Mouse (Mus musculus): ENCODE data around the gene Dvl3. TPM values are rescaled to one million over a fixed set of nuclear protein-coding genes. Genes with fewer than 3 reads are reported as not detected.
"Not testable (repeated sequence)": the region's sequence is repeated elsewhere in the genome, so short reads cannot be mapped to it uniquely, and the experiment has no call there.

The Dvl3 gene
- total and polyA plus RNA-seq, 2 experiments = 2.5 to 15.0 TPM

DNA sequence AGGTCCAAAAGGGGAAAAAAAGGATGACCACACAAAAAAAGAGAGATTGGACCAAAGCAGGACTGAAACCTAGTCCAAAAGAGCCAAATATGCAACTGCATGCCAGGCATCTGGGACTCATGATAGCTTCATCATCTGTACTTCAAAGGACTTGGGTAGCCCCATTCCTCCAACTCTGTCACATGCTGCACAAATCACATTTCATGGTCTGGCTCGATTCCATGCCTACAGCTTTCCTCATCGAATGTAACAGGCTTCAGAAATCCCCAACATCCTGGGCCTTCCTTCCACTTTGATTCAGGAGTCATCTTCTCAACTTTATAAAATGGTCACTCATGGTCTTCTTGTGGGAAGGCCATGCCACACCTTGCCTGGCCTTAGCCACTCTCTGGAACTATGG, 35.0 kb upstream of the Dvl3 start:
- Histone ChIP-seq H3K4me3 (ENCODE audit: insufficient read depth, low read depth, low read length) (no peak overlapping the region), H3K79me2 (ENCODE audit: control insufficient read depth, insufficient read depth, low read length) (no peaks in the 10 kb centered on the region), H3K27me3 (ENCODE audit: control insufficient read depth, insufficient read depth, low read length) (no peaks in the 10 kb centered on the region), H3K9ac (ENCODE audit: low read depth, low read length) (no peak overlapping the region), H3K4me1 (ENCODE audit: control insufficient read depth, insufficient read depth, low read length) (no peaks in the 10 kb centered on the region; the same call in 1 of the 2 replicates), H3K36me3 (ENCODE audit: control insufficient read depth, insufficient read depth, low read length) (no peaks in the 10 kb centered on the region), H3K27ac (replicated peaks; ENCODE audit: insufficient read depth, low read depth, low read length) (no peak overlapping the region)
- WGBS = 70% methylated on average over 2 of the region's 2 CpGs
- no peak for DNase-seq (ENCODE audit: extremely low read depth, low read depth, low spot score)
- TF ChIP-seq POLR2A (IDR thresholded peaks at IDR 0.05; ENCODE audit: extremely low read depth, insufficient read depth, low read length) (no peak), CTCF (IDR thresholded peaks at IDR 0.05; ENCODE audit: low read depth, low read length) (no peak)

DNA sequence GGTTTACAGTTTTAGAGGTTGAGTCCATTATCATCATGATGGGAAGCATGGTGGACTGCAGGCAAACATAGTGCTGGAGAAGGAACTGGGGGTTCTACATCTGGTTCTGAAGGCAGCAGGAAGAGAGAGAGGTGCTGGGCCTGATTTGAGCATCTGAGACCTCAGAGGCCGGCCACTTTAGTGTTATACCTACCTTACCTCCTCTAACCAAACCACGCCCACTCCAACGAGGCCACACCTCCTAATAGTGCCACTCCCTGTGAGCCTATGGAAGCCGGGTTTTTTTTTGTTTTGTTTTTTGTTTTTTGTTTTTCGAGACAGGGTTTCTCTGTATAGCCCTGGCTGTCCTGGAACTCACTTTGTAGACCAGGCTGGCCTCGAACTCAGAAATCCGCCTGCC, 33.1 kb upstream of the Dvl3 start:
- H3K36me3 ChIP-seq (ENCODE audit: control insufficient read depth, insufficient read depth, low read length); H3K79me2 ChIP-seq (ENCODE audit: control insufficient read depth, insufficient read depth, low read length); H3K4me3 ChIP-seq (ENCODE audit: insufficient read depth, low read depth, low read length); H3K9ac ChIP-seq (ENCODE audit: low read depth, low read length); H3K4me1 ChIP-seq (ENCODE audit: control insufficient read depth, insufficient read depth, low read length); DNase-seq (ENCODE audit: extremely low read depth, low read depth, low spot score); H3K27me3 ChIP-seq (ENCODE audit: control insufficient read depth, insufficient read depth, low read length); H3K27ac ChIP-seq (replicated peaks; ENCODE audit: insufficient read depth, low read depth, low read length): not testable (repeated sequence)
- 92% methylated on average over 7 of the region's 7 CpGs for WGBS

DNA sequence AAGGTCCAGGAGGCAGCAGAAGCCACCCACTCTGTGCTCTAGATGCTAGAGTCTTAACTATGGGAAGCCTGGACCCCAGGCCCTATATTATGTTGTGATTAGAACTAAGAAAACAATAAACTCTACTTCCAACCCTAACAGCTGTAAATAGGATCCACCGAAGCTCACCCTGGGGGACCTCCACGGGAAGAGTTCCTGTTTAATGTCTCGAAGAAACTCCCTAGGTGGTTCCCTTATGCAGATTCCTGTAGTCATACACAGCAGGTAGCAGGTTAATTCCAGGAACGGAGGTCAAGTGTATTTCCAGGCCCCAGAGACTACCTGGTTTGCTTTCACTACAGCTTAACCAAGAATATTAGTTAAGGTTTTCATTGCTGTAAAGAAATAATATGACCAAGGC, 31.7 kb upstream of the Dvl3 start:
- H3K9ac ChIP-seq (ENCODE audit: low read depth, low read length) = no peak overlapping the region
- no peaks in the 10 kb centered on the region for H3K36me3 ChIP-seq (ENCODE audit: control insufficient read depth, insufficient read depth, low read length)
- DNase-seq (ENCODE audit: extremely low read depth, low read depth, low spot score) = no peak
- no peaks in the 10 kb centered on the region for H3K79me2 ChIP-seq (ENCODE audit: control insufficient read depth, insufficient read depth, low read length)
- TF ChIP-seq POLR2A (IDR thresholded peaks at IDR 0.05; ENCODE audit: extremely low read depth, insufficient read depth, low read length) (no peak), CTCF (IDR thresholded peaks at IDR 0.05; ENCODE audit: low read depth, low read length) (no peak)
- no peaks in the 10 kb centered on the region for H3K4me1 ChIP-seq (ENCODE audit: control insufficient read depth, insufficient read depth, low read length)
- H3K27ac ChIP-seq (replicated peaks; ENCODE audit: insufficient read depth, low read depth, low read length) = no peak overlapping the region
- WGBS = 71% methylated on average over 4 of the region's 4 CpGs
- H3K4me3 ChIP-seq (ENCODE audit: insufficient read depth, low read depth, low read length) = no peak overlapping the region
- no peaks in the 10 kb centered on the region for H3K27me3 ChIP-seq (ENCODE audit: control insufficient read depth, insufficient read depth, low read length)

DNA sequence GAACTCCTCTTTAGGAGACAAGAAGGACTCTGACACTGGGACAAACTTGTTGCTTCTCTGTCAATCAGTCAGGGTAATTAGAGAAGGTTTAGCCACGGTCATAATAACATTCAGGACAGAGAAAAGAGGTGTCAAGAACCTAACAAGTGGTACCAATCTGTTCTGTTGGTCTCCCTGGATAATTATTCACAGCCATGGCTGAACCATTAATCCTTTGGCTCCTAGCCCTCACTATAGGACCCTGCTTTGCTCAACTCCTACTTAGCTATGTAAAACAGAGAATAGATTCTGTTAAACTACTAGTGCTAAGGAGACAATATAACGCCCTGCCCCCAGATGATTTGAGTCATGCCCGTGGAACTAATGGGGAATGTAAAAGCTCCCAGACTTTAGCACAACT, 30.7 kb upstream of the Dvl3 start:
- H3K27ac ChIP-seq (replicated peaks; ENCODE audit: insufficient read depth, low read depth, low read length) = no peak overlapping the region
- TF ChIP-seq CTCF (IDR thresholded peaks at IDR 0.05; ENCODE audit: low read depth, low read length) (no peak), POLR2A (IDR thresholded peaks at IDR 0.05; ENCODE audit: extremely low read depth, insufficient read depth, low read length) (no peak)
- no peak overlapping the region for H3K9ac ChIP-seq (ENCODE audit: low read depth, low read length)
- H3K27me3 ChIP-seq (ENCODE audit: control insufficient read depth, insufficient read depth, low read length) = no peaks in the 10 kb centered on the region
- H3K79me2 ChIP-seq (ENCODE audit: control insufficient read depth, insufficient read depth, low read length) = no peaks in the 10 kb centered on the region
- H3K4me3 ChIP-seq (ENCODE audit: insufficient read depth, low read depth, low read length) = no peak overlapping the region
- H3K36me3 ChIP-seq (ENCODE audit: control insufficient read depth, insufficient read depth, low read length) = no peaks in the 10 kb centered on the region
- H3K4me1 ChIP-seq (ENCODE audit: control insufficient read depth, insufficient read depth, low read length) = no peaks in the 10 kb centered on the region
- 83% methylated on average over 3 of the region's 3 CpGs for WGBS
- no peak for DNase-seq (ENCODE audit: extremely low read depth, low read depth, low spot score)

DNA sequence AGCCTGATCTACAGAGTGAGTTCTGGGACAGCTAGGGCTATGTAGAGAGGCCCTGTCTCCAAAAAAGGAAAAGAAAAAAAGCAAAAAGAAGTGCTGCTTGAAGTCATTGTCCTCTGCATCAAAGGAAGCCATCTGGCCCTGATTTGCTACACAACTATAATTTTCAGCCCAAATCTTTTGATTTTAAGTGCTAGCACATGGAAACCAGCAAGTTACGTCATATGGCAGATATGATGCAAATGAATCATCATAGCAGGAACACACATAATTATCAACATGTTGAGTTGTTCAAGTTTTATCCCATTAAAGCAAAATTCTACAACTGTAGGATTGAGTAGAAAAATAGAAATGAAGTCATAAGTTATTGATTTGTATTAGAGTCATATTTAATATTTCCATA, 28.6 kb upstream of the Dvl3 start:
- Histone ChIP-seq H3K27ac (replicated peaks; ENCODE audit: insufficient read depth, low read depth, low read length) (no peak overlapping the region), H3K9ac (ENCODE audit: low read depth, low read length) (no peak overlapping the region), H3K36me3 (ENCODE audit: control insufficient read depth, insufficient read depth, low read length) (no peaks in the 10 kb centered on the region), H3K27me3 (ENCODE audit: control insufficient read depth, insufficient read depth, low read length) (no peaks in the 10 kb centered on the region), H3K79me2 (ENCODE audit: control insufficient read depth, insufficient read depth, low read length) (no peaks in the 10 kb centered on the region), H3K4me3 (ENCODE audit: insufficient read depth, low read depth, low read length) (no peak overlapping the region), H3K4me1 (ENCODE audit: control insufficient read depth, insufficient read depth, low read length) (no peaks in the 10 kb centered on the region)
- DNase-seq (ENCODE audit: extremely low read depth, low read depth, low spot score) = no peak
- WGBS = 100% methylated on average over 1 of the region's 1 CpGs
- no peak for TF ChIP-seq CTCF (IDR thresholded peaks at IDR 0.05; ENCODE audit: low read depth, low read length)
- TF ChIP-seq POLR2A (IDR thresholded peaks at IDR 0.05; ENCODE audit: extremely low read depth, insufficient read depth, low read length) = no peak

DNA sequence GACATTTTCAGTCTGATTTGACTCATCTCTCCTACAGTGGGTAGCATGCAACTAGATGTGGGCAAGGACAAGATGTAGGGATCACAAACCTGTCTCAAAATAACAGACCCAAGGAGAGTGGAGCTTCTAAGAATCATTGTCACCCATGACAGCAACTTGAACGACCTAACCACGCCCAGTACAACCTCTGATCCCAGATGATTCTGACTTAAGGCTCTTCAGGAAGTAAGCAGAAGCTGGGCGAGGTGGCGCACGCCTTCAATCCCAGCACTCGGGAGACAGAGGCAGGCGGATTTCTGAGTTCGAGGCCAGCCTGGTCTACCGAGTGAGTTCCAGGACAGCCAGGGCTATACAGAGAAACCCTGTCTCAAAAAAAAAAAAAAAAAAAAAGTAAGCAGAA, 28.0 kb upstream of the Dvl3 start:
- H3K27ac ChIP-seq (replicated peaks; ENCODE audit: insufficient read depth, low read depth, low read length); H3K9ac ChIP-seq (ENCODE audit: low read depth, low read length); H3K4me3 ChIP-seq (ENCODE audit: insufficient read depth, low read depth, low read length); DNase-seq (ENCODE audit: extremely low read depth, low read depth, low spot score); H3K4me1 ChIP-seq (ENCODE audit: control insufficient read depth, insufficient read depth, low read length); H3K79me2 ChIP-seq (ENCODE audit: control insufficient read depth, insufficient read depth, low read length); H3K36me3 ChIP-seq (ENCODE audit: control insufficient read depth, insufficient read depth, low read length); H3K27me3 ChIP-seq (ENCODE audit: control insufficient read depth, insufficient read depth, low read length): not testable (repeated sequence)
- WGBS = 86% methylated on average over 9 of the region's 9 CpGs

All from liver, adult 2 months (tissue).